Mouse (Mus musculus): ENCODE data around the gene Snupn.

DNA sequence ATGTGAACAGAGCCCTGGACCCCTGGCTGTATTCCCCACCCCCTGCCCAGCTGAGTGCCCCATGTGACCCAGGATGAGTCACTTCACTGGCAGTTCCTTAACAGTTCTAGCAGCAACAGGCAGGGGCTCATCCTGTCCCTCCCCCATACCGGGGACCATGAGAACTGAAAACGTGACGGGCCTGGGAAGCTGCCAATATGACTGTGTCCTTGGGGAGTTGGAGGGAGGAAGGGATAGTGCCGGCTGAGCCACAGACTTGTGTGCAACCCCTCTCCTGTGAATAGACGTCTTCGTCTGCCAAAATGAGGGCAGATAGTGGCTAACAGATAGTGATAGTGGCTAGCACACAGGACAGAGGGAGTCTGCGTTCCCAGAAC, 26.0 kb upstream of the Snupn start:
- TF ChIP-seq CTCF (IDR thresholded peaks at IDR 0.05) = peak; percentile 51
- TF ChIP-seq EP300 (IDR thresholded peaks at IDR 0.05; ENCODE audit: insufficient read depth, low read depth, low read length) = peak; percentile 85
- peak; percentile 65 for TF ChIP-seq POLR2A (IDR thresholded peaks at IDR 0.05; ENCODE audit: insufficient read depth, low read depth, low read length)
